Mouse (Mus musculus) embryo, embryonic 10.5 days (tissue): ENCODE data around the gene Epha6.
"Not testable (repeated sequence)": the region's sequence is repeated elsewhere in the genome, so short reads cannot be mapped to it uniquely, and the experiment has no call there.

Experiments used
- DNase-seq: peaks from one replicate; pipeline ENCODE4 v3.0.0-alpha.2; 2015; ENCODE audit warnings: low spot score

The Epha6 gene

DNA sequence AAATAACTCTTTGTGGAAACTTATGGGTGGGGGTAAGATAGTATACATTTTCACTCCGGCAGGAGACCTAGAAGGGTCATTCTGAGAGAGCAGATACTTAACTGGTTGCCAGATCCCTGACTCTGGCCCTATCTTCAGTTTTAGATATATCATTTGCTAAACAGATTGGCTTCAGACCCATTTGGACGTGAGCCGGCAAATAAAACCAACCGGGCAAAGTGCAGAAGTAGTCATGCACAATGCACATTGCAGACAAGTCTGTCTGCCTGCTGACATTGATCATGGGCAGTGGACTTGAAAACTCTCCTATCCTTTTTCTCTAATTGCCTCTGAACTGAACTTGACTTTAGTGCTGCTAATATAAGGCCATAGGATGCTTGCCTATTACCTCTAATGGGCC, 681.6 kb downstream of the Epha6 start:
- no peak for DNase-seq

DNA sequence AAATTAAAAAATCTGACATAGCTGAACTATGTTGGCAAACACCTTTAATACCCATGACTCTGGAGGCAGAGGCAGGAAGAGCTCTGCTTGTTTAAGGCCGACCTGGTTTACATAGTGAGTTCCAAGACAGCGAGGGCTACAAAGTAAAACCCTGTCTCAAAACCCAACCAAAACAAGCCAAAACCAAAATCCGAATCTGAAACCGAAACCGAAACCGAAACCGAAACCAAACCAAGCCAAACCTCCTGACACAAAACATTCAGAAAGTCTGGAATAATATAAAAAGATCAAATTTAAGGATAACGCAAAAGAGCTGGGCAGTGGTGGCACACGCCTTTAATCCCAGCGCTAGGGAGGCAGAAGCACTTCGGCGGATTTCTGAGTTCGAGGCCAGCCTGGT, 725.3 kb downstream of the Epha6 start:
- DNase-seq, result no peak

DNA sequence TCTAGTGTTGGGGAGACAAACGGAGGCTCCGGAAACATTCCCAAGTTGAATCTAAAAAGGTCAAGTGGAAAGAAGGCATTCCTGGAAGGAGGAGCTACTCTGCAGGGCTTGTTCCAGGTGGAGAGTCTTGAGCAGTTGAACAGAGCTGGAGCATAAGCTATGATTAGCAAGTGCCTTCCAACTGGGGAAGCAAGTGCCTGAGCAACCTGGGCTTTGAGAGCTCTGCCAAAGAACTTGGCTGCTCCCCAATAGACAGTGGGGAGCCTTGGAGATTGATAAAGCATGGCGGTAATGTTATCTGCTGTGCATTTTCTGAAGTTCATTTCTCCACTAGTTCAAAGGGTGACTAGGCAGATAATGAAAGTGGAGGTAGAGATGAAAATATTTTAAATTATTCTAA, 733.5 kb downstream of the Epha6 start:
- DNase-seq, result no peak

DNA sequence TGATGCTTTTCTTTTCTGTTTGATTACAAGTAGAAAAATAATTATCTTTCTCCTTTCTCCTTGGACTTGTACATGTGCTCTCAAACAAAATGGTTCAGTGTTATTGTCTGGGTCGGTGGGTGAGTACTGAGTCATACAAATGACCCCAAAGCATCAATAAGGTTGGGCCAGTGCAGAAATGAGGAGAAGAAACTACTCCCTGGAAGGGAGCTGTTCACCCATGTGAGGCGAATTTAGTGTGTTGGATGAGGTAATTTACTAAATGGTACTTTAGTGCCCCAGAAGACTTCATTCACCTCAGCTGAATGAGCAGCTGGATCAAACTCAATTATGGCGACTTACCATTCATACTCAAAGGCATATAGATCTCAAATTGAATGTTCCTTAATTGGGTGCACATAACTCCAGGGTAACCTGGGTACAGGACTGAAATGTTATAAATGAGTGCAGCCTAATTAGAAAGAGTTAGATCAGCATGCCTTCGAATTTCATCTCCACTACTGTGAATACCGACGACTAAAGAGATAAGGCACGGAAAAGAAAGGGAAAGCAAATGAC, 751.1 kb downstream of the Epha6 start:
- peak; percentile 14 for DNase-seq

DNA sequence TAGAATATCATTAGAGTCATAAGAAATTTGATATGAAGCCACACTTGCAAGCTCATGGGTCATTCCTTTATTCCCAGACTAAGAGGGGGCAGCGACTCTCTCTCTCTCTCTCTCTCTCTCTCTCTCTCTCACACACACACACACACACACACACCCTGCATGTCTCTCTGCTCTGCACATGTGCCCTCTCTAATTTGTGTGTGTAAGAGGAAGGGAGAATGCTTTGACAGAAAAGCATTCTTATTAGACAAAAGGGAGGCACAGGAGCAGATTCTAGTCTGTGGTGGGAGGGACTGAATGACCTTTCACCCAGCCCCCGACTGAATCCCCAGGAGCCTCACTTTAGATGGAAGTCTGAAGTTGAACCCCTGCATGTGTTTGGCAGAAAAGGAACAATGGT, 752.6 kb downstream of the Epha6 start:
- peak; percentile 41 for DNase-seq

DNA sequence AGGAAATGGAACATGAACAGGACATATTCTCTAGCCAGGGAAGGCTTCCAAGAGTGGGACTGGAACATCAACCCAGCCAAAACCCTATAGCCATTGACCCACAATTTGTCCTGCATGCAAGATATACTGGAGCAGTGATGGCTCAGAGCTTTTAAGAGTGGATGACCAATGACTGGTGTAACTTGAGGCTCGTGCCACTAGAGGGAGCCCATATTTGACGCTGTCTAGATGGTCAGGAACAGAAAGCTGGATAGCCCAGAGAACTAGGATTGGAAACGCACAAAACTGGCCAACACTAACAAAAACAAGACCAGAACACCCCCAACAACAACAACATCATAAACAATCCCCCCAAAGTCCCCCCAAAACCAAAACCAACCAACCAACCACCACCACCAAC, 758.8 kb downstream of the Epha6 start:
- peak; percentile 74 for DNase-seq

GRCm38 (mm10) chr16:59836778-59837177, 768.6 kb downstream of the Epha6 start:
- DNase-seq, result no peak

DNA sequence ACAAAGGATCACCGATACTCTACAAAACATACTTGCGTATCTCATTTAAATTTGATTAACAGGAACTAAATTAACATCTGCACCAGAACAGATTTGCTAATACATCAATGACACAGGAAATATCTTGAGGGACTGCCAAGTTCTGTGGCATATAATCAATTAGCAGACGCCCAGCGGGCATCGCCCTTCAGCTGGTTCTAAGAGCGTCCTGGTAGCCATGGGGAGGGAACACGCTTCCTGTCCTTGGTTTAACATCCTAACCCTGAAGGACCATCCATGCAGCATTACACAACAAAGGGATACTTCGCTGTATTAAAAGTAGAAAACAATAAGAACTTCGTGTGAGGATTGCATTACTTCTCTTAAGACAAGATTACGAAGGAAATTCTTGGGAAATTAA, 769.0 kb downstream of the Epha6 start:
- DNase-seq, result no peak

DNA sequence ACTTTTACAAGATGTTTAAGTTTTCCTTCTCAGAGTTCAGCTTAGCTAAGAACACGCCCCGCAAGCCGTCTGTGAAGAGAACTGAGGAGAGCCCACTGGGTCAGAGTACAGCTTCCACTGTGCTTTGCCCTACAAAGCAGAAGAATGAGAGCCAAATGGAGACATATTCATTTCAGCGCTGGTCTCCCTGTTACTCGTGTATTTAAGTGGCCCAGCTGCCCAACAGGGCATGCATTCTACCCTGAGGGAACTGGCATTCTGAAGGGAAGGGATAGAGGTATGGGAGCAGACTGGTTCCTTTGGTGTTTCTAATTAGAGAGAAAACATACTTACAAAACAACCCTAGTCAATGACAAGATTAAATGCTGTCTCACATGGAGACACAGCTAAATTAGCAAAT, 772.9 kb downstream of the Epha6 start:
- no peak for DNase-seq

DNA sequence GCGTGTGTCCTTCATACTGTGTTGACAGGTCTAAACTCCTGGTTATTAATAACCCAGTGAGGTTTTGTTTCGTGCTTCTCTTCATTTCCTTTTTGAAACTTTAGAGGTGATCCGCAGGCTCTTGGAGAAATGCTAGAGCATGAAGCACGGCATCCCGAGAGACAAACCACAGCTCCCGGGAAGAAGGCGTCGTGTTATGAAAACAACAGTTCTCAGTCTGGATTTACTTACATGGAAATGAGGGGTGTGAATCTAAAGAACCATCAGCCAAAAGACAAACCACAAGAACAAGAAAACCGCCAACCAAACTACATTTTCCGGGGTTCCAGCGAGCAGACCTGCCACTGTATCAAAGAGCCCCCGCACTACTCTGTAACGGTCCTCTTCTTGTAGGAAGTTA, 775.7 kb downstream of the Epha6 start:
- DNase-seq, result no peak

DNA sequence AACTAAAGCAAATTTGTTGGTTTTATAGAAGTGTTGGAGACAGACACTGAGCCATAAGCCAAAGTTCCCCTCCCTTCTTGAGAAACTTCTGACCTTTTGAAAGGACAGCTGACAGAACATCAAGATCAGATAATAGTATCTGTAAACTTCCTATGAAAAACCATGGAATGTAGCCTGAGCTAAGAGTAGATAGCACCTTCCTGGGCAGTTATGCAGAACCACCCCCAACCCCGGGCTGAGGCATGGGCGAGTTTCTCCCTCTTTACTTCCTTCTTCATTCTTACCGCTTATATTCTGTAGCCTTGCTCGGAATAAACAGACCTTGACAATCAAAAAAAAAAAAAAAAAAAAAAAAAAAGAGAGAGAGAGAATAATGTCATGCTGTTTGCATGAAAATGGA, 805.5 kb downstream of the Epha6 start:
- DNase-seq, result not testable (repeated sequence)

GRCm38 (mm10) chr16:59772297-59772696, 833.0 kb downstream of the Epha6 start:
- DNase-seq, result no peak

DNA sequence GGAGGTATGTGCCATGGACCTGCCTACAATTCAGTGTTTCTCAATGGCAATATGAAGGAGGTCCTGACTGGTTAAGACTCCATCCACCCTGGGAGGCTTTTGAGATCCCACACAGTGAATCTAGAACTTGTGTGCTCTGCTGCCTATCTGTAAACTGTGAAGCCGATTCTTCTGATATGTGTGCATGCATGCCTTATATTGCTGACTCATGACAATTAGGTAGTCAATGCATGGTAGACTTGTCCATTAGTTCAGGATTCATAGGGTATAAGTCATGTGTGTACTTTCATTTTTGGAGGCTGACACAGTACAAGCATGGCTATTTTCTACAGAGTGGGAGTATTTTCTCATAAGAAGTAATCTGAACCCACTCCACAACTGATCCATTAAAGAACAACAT, 834.9 kb downstream of the Epha6 start:
- DNase-seq, result no peak

- DNase-seq, result no peak
Observed at GRCm38 (mm10) chr16:59769936-59770335, 835.4 kb downstream of the Epha6 start.

- DNase-seq, result no peak
Observed at GRCm38 (mm10) chr16:59760875-59761274, 844.5 kb downstream of the Epha6 start.

- DNase-seq, result no peak
Observed at GRCm38 (mm10) chr16:59750905-59751304, 854.4 kb downstream of the Epha6 start.

- no peak for DNase-seq
Observed at GRCm38 (mm10) chr16:59743669-59744068, 861.7 kb downstream of the Epha6 start.

DNA sequence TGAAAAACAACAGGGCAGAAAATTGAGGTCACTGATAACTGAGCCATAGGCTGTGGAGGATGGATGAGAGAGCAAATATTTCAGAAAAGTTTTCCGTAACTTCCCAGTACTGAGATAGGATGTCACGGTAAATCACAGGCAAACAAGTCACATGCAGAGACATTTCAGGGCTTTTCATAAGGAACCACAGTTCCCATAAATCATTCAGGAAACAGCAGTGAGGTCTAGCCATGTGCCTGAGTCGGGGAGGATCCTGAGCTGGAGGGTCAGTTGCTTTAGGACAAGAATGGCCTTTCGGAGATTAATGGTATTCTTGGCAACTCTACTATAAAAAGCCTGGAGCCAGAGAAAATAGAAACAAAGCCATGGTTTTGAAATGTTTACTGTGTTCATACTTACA, 889.8 kb downstream of the Epha6 start:
- no peak for DNase-seq

- DNase-seq, result no peak
Observed at GRCm38 (mm10) chr16:59693230-59693629, 912.1 kb downstream of the Epha6 start.

GRCm38 (mm10) chr16:59689120-59689519, 916.2 kb downstream of the Epha6 start:
- no peak for DNase-seq

GRCm38 (mm10) chr16:59685135-59685534, 920.2 kb downstream of the Epha6 start:
- no peak for DNase-seq

DNA sequence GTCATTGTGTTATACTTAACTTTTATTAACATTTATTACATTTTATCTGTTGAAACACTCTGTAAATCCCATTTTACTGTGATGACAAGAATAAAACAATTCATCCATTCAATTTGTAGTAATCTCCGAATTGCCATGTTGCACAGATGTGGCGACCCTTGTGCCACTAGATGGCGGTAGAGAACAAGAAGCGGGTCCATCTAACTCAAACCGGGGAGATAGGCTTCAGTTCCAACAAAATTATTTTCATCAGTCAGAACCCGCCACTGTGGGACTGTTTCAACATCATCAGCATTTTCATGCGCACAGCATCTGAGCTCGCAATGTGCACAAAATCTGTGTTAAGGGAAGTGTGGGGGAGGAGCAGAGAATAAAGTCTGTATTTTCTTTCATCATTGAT, 921.9 kb downstream of the Epha6 start:
- peak; percentile 92 for DNase-seq

DNA sequence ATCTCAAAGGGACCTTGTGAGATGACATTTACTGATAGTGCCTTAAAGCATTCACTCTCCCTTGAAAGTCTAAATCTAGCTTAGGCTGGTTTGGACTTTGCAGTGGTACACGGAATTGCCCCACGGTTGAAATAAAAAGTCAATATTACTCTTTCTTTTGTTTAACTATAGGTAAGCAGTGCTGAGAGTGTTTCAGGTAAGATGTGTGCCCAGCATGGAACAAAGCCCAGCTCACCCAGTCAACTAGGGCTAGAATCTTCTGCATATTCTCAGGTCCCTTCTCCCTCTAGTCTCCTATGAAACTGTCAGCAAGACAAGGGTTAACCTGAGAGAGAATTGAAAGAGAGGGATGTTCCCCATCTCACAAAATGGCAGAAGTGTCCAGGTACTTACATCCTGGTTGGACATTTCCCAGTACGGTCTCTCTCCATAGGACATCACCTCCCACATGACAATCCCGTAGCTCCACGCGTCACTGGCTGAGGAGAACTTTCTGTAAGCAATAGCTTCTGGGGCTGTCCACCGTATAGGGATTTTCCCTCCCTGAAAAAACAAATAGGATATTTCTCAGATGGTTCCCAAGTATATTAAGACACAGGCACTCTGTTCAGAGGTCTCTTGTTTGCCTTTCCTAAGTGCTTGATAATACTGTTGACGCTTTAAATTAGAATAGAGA, 923.0 kb downstream of the Epha6 start:
- no peak for DNase-seq

GRCm38 (mm10) chr16:59666938-59667337, 938.4 kb downstream of the Epha6 start:
- DNase-seq, result no peak
